Mouse (Mus musculus) neural tube, embryonic 11.5 days (tissue): ENCODE data around the gene Lhx4. TPM values are rescaled to one million over a fixed set of nuclear protein-coding genes. Genes with fewer than 3 reads are reported as not detected.

Experiments used
- ATAC-seq: fragments of 200-750 bp; cut with Nextera tagmentation; 2 replicates; pipeline ENCODE4 v1.8.0; 2017; ENCODE audit warnings: moderate number of reproducible peaks, mild to moderate bottlenecking, moderate TSS enrichment, moderate library complexity; ENCODE audit not compliant: insufficient read depth, low FRiP score, low TSS enrichment
- DNase-seq: peaks from one replicate; pipeline ENCODE4 v3.0.0-alpha.2; 2015; ENCODE audit warnings: low spot score
- H3K27ac ChIP-seq: fragments of 300-500 bp; sonication (generic); 2 replicates; pipeline ENCODE4 v1.5.1; 2014; ENCODE audit warnings: low read depth, mild to moderate bottlenecking, low read length
- H3K27me3 ChIP-seq: fragments of 300-500 bp; sonication (generic); 2 replicates; pipeline ENCODE4 v1.6.1; 2014; ENCODE audit warnings: mild to moderate bottlenecking, low read length, mixed read lengths; ENCODE audit not compliant: control insufficient read depth, insufficient read depth
- H3K36me3 ChIP-seq: fragments of 300-500 bp; sonication (generic); 2 replicates; pipeline ENCODE4 v1.6.1; 2014; ENCODE audit warnings: mild to moderate bottlenecking, low read length, moderate library complexity, mixed read lengths; ENCODE audit not compliant: control insufficient read depth, insufficient read depth
- H3K4me1 ChIP-seq: fragments of 300-500 bp; sonication (generic); 2 replicates; pipeline ENCODE4 v1.6.1; 2014; ENCODE audit warnings: low read length, mixed read lengths; ENCODE audit not compliant: control insufficient read depth, insufficient read depth
- H3K4me2 ChIP-seq: fragments of 300-500 bp; sonication (generic); 2 replicates; pipeline ENCODE4 v1.6.1; 2014; ENCODE audit warnings: low read depth, mild to moderate bottlenecking, moderate library complexity
- H3K4me3 ChIP-seq: fragments of 300-500 bp; sonication (generic); 2 replicates; pipeline ENCODE4 v1.5.1; 2014; ENCODE audit warnings: low read depth, low read length
- H3K9ac ChIP-seq: fragments of 300-500 bp; sonication (generic); 2 replicates; pipeline ENCODE4 v1.6.1; 2014; ENCODE audit warnings: mild to moderate bottlenecking, low read length
- H3K9me3 ChIP-seq: fragments of 300-500 bp; sonication (generic); 2 replicates; pipeline ENCODE4 v1.6.1; 2016; ENCODE audit warnings: low read length; ENCODE audit not compliant: control insufficient read depth
- WGBS: fragments of 180-500 bp; shearing (Covaris S2); extraction: QIAGEN DNeasy Blood & Tissue Kit; methylation state at CpG from one replicate; pipeline ENCODE4 v1.1.7; 2014; 5-methylcytosine and 5-hydroxymethylcytosine counted together
- polyA plus RNA-seq: library from polyadenylated mRNA; unstranded; fragments of >200 nt; fragmentation: Nextera tagmentation; extraction: Ambion mirVana; gene quantifications from 2 replicates; pipeline ENCODE4 v1.2.1, GENCODE M21; 2014

Gene Lhx4
- polyA plus RNA-seq, 1 experiment from 2014 or later: 13.9 TPM

DNA sequence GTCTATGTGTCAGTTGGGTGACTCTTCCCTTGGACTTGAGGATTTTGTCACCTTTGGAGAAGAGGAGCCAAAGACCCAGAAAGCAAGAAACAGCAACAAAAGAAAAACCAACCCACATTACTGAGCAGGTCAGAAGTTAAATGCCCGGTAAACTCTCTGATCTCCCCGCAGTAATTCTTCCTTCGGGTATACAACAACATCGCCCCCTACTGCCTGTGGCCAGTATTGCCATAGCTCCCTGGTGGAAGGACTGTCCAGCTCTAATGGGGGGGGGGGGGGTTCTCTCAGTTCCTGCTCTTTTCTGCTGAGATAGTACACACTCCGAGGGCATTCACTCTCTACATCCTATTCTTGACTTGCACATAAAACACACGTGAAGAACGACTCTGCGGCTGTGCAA is 30.0 kb downstream of the Lhx4 start:
- H3K9me3 ChIP-seq: no peaks in the 10 kb centered on the region
- H3K27me3 ChIP-seq: peaks cover 22% of the 10 kb centered on the region
- 0 out of 2 replicates have a peak, but pooled peaks cover 3% of the 10 kb centered on the region for H3K4me1 ChIP-seq
- no peak overlapping the region for H3K27ac ChIP-seq
- WGBS: 38% methylated on average over 8 of the region's 8 CpGs
- no peak for ATAC-seq
- H3K9ac ChIP-seq: no peak overlapping the region
- H3K4me2 ChIP-seq: no peak overlapping the region
- H3K36me3 ChIP-seq: no peaks in the 10 kb centered on the region
- no peak overlapping the region for H3K4me3 ChIP-seq
- DNase-seq: peak; percentile 54

DNA sequence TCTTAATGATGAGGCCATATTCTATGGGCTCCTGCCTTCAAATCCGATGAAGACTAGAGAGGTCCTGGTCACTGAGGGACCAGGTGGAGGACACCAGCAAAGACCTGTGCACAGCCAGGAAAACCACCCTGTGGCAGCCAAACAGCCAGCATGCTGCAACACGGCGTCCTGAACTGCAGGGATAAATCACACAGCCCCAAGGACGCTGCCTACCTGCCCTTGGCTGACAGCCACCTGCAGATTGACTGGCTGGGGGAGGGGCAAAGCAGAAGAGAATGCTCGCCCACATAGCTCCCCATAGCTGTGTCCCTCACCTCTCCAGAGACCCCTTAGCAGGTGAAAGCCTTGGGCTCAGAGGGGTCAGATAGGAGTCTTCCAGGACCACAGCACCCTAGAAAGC is 31.5 kb downstream of the Lhx4 start:
- H3K4me1 ChIP-seq: 0 out of 2 replicates have a peak, but pooled peaks cover 3% of the 10 kb centered on the region
- no peaks in the 10 kb centered on the region for H3K9me3 ChIP-seq
- DNase-seq: no peak
- no peak overlapping the region for H3K27ac ChIP-seq
- no peak overlapping the region for H3K4me3 ChIP-seq
- H3K27me3 ChIP-seq: peaks cover 20% of the 10 kb centered on the region
- H3K4me2 ChIP-seq: no peak overlapping the region
- no peak for ATAC-seq
- no peak overlapping the region for H3K9ac ChIP-seq
- H3K36me3 ChIP-seq: no peaks in the 10 kb centered on the region
- WGBS: 55% methylated on average over 5 of the region's 5 CpGs

DNA sequence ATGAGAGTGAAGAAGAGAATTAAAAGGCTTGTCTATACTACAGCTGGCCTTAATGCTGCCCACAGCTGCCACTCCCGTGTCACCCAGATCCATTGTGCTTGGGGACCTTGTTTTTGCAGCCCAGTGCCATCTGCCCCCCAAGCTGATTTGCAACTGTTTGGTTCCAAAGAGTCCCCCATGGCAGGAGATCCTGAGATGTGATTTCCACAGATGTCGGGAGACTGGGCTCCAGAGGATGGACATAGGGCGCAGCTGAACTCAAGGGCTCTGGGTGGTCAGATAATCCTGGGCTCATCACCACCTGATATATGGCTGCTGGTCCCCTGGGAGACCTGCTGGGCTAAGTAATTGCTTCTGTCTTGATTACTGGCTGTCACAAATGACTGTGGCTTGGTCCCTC is 32.6 kb downstream of the Lhx4 start:
- 72% methylated on average over 3 of the region's 3 CpGs for WGBS
- Histone ChIP-seq H3K9me3 (no peaks in the 10 kb centered on the region), H3K4me1 (0 out of 2 replicates have a peak, but pooled peaks cover 3% of the 10 kb centered on the region), H3K27ac (no peak overlapping the region), H3K9ac (no peak overlapping the region), H3K36me3 (no peaks in the 10 kb centered on the region), H3K4me3 (no peak overlapping the region), H3K27me3 (peaks cover 19% of the 10 kb centered on the region), H3K4me2 (no peak overlapping the region)
- peak; percentile 23 for DNase-seq
- ATAC-seq: no peak

DNA sequence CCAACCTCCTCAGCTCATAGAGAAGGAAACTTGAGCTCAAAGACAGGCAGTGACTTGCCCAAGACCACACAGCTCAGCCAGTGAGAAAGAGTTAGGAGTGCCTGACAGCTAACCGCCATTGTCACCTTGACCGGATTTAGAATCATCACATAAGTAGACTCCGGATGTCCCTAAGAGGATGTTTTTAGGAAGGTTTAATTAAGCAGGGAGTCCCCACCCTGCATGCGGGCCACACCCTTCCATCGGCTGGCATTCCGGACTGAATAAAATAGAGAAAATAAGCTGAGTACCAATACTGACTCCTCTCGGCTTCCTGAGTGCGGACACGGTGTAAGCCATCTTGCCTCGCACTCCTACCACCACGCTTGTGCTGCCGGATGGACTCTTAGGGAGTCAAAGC is 34.2 kb downstream of the Lhx4 start:
- H3K9me3 ChIP-seq: no peaks in the 10 kb centered on the region
- H3K4me3 ChIP-seq: no peak overlapping the region
- peaks cover 7% of the 10 kb centered on the region for H3K27me3 ChIP-seq
- H3K36me3 ChIP-seq: no peaks in the 10 kb centered on the region
- DNase-seq (no peak), ATAC-seq (no peak)
- WGBS: 93% methylated on average over 12 of the region's 12 CpGs
- H3K4me2 ChIP-seq: no peak overlapping the region
- H3K9ac ChIP-seq: no peak overlapping the region
- H3K4me1 ChIP-seq: 0 out of 2 replicates have a peak, but pooled peaks cover 3% of the 10 kb centered on the region
- no peak overlapping the region for H3K27ac ChIP-seq

DNA sequence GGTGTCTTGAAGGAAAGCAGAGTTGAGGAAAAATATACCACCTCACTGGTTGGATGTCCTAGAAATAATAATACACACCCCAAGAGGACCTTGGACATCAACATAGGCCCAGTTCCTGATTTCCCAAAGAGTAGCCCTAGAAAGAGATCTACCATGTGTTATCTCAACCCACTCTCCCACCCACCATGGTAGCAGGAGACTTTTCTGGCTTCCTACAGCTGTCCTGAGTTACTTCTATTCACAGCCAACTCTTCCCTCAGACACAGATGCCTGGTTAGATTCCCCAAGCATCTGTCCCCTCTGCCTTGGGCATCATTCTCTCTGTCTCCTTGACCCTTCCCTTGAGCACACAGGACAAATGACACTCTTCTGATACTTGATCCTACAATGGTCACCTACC is 36.1 kb downstream of the Lhx4 start:
- no peak for DNase-seq
- H3K4me1 ChIP-seq: no peaks in the 10 kb centered on the region
- H3K27ac ChIP-seq: no peak overlapping the region
- no peak overlapping the region for H3K4me3 ChIP-seq
- H3K4me2 ChIP-seq: no peak overlapping the region
- no peaks in the 10 kb centered on the region for H3K9me3 ChIP-seq
- H3K27me3 ChIP-seq: no peaks in the 10 kb centered on the region
- no peak overlapping the region for H3K9ac ChIP-seq
- H3K36me3 ChIP-seq: no peaks in the 10 kb centered on the region
- no peak for ATAC-seq

DNA sequence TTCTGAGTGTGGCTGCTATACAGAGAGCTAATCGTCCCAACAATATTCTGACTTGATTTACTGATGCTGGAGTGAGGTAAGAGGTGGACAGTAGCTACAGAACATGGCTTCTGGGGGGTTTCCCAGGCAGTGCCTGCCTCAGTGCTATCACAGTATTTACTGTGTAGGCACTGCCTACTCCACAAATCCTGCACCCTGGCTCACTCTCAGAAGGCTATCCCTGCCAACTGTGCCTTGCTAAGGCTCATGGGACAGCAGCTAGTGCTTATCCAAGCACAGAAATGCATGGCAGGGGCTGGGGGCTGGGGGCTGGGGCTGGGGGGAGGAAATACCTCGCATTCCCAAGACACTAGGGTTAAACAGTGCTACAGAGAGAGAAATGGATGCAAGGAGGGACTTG is 38.2 kb downstream of the Lhx4 start:
- Histone ChIP-seq H3K36me3 (no peaks in the 10 kb centered on the region), H3K4me3 (no peak overlapping the region), H3K27me3 (no peaks in the 10 kb centered on the region), H3K4me2 (no peak overlapping the region), H3K9me3 (no peaks in the 10 kb centered on the region), H3K9ac (no peak overlapping the region), H3K27ac (no peak overlapping the region), H3K4me1 (no peaks in the 10 kb centered on the region)
- ATAC-seq (no peak), DNase-seq (no peak)
- WGBS: 61% methylated on average over 2 of the region's 2 CpGs

DNA sequence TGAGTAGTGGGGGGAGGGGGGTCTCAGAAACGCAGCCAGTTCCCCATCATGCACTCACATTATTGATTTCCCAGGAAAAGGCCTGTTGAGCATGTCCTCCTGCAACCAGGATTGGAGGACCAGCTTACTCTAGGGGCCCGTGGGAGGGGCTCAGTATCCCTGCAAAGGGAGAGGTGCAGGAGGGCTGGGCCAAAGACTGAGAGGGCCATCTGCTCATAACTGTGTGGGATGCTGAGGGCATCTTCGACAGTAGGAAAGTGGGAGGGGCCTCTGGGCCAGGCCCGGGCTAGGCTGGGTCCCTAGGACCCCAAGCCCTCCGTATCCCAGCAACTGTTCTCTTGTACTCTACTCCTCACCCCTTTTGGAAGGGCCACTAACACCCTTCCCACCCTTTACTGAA is 47.3 kb downstream of the Lhx4 start:
- DNase-seq: no peak

DNA sequence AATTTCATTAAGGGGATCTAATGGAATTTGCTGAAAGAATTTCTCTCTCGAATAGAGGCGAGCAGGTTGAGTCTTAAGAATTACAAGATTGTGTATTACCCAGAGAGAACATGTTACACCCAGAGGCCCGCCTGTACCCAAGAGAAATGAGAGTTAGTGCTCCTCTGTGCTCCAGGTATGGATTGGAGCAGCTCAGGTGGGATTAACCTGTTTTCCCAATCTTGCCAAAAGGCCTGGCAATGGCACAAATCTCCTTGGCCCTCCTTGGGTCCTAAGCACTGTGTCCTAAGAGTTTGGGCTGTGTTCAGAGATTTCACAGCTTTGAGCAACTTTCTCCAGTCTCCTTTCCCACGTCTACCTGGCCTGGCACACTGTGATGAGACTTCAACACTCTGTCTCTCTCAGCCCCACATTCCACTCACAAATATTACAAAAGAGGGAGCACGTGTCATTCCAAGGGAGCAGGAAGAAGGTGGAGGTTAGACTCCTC is 48.2 kb downstream of the Lhx4 start:
- no peak for ATAC-seq
- WGBS: 87% methylated on average over 5 of the region's 5 CpGs
- Histone ChIP-seq H3K27ac (no peak overlapping the region), H3K27me3 (no peaks in the 10 kb centered on the region), H3K4me2 (no peak overlapping the region), H3K9ac (no peak overlapping the region), H3K4me1 (0 out of 2 replicates have a peak, but pooled peaks cover 1% of the 10 kb centered on the region), H3K9me3 (no peaks in the 10 kb centered on the region), H3K4me3 (no peak overlapping the region), H3K36me3 (no peaks in the 10 kb centered on the region)
- no peak for DNase-seq

More for the DNA sequence above, 47.3 kb downstream of the Lhx4 start:
- Histone ChIP-seq H3K27ac (no peak overlapping the region), H3K36me3 (no peaks in the 10 kb centered on the region), H3K9me3 (no peaks in the 10 kb centered on the region), H3K4me2 (no peak overlapping the region), H3K9ac (no peak overlapping the region), H3K27me3 (no peaks in the 10 kb centered on the region), H3K4me3 (no peak overlapping the region), H3K4me1 (no peaks in the 10 kb centered on the region)
- ATAC-seq: peak; percentile 35; the same call in 1 of the 2 replicates
- WGBS: 50% methylated on average over 5 of the region's 5 CpGs

DNA sequence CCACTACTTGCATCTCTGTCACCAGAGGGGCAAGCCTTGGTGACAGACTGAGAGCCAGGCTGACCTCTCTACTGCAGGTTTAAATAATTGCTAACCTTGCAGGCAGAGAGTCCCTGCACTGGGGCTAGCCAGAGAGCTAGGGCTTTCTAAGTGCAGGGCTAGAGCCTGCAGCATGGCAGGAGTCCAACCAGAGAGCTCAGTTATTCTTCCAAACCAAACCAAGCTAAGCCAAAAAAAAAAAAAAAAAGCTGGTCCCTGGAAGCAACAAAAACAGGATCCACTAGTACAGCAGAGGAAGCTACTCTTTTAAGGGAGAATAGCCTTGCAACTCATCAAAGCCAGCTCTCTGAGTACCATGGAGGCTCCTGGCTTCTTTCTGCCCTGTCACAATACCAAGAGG is 50.6 kb downstream of the Lhx4 start:
- Histone ChIP-seq H3K36me3 (no peaks in the 10 kb centered on the region), H3K9me3 (no peaks in the 10 kb centered on the region), H3K4me2 (no peak overlapping the region), H3K27me3 (no peaks in the 10 kb centered on the region), H3K27ac (no peak overlapping the region), H3K9ac (no peak overlapping the region), H3K4me1 (0 out of 2 replicates have a peak, but pooled peaks cover 3% of the 10 kb centered on the region), H3K4me3 (no peak overlapping the region)
- no peak for DNase-seq
- no peak for ATAC-seq
